36 mouse cellular contexts compared by ENCODE assay signal in the genomic region with DNA sequence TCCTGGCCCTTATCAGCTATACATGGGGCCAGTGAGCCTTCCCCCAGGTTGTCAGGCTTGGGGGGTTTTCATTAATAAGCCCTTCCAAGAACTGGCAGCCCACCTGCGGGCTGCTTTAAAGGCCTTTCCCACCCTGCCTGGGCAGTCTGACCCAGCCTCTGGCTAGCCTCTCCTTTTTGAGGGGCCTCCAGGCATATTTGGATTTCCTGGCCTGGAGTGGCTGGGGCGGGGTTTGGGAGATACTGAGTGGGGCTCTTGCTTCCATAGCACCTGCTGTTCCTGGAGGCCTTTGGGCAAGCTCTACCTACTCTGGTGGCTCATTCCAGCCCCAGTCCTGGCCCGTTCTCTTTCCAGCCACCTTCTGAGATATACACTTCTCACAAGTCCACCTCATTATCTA. TPM values are rescaled to one million over a fixed set of nuclear protein-coding genes. Genes with fewer than 3 reads are reported as not detected.
DNase-seq lines count a peak whose midpoint lies in the region; ATAC-seq and TF ChIP-seq lines count a peak whose summit lies in the region.
"Had no signal": no experiment of that assay in that cellular context is flagged by ENCODE, and none has a peak within 500 bp of the region (broad histone marks: within the 10 kb centered on the region; RNA-seq: fewer than 3 reads in every experiment).

No protein-coding gene starts in this region.

- H3K27me3 ChIP-seq in lung, embryonic 16.5 days (ENCODE audit: control insufficient read depth, insufficient read depth, low read depth, low read length): no peaks in the 10 kb centered on the region
- no peaks in the 10 kb centered on the region for H3K27me3 ChIP-seq in midbrain, embryonic 15.5 days (replicated peaks)
- H3K27me3 ChIP-seq: CH12.LX; embryonic facial prominence, embryonic 12.5 days; hindbrain, embryonic 15.5 days; Patski had no signal

- TF ChIP-seq CTCF in lung, adult 2 months (IDR thresholded peaks at IDR 0.05; ENCODE audit: insufficient read depth, low read length): no peak

- H3K4me3 ChIP-seq in lung, adult 2 months (replicated peaks; ENCODE audit: extremely low read depth, low read depth, low read length): no peak overlapping the region
- no peak overlapping the region for H3K4me3 ChIP-seq in lung, embryonic 16.5 days (ENCODE audit: low read length)
- no peak overlapping the region for H3K4me3 ChIP-seq in midbrain, embryonic 15.5 days
- H3K4me3 ChIP-seq: embryonic facial prominence, embryonic 12.5 days; embryonic facial prominence, embryonic 15.5 days; heart, adult 2 months; heart, embryonic 10.5 days; heart, embryonic 13.5 days; hindbrain, embryonic 15.5 days had no signal

- peak overlapping the region; percentile 85 for H3K27ac ChIP-seq in lung, embryonic 16.5 days (ENCODE audit: low read length)
- no peak overlapping the region for H3K27ac ChIP-seq in midbrain, embryonic 15.5 days
- H3K27ac ChIP-seq: embryonic facial prominence, embryonic 12.5 days; embryonic facial prominence, embryonic 15.5 days; heart, adult 2 months; heart, embryonic 10.5 days; heart, embryonic 13.5 days; hindbrain, embryonic 15.5 days had no signal

- H3K4me2 ChIP-seq in lung, embryonic 16.5 days (ENCODE audit: low read depth, low read length): peak overlapping the region; percentile 34
- H3K4me2 ChIP-seq in midbrain, embryonic 15.5 days: no peak overlapping the region
- H3K4me2 ChIP-seq: embryonic facial prominence, embryonic 12.5 days; embryonic facial prominence, embryonic 15.5 days; hindbrain, embryonic 15.5 days had no signal

- TF ChIP-seq POLR2A in lung, adult 2 months (IDR thresholded peaks at IDR 0.05; ENCODE audit: borderline replicate concordance, extremely low read depth, low read depth, low read length): peak; percentile 17; the same call in 1 of the 2 replicates

- no peaks in the 10 kb centered on the region for H3K4me1 ChIP-seq in lung, adult 2 months (ENCODE audit: control insufficient read depth, insufficient read depth, low read length)
- peaks cover 33% of the 10 kb centered on the region for H3K4me1 ChIP-seq in lung, embryonic 16.5 days (replicated peaks; ENCODE audit: control insufficient read depth, insufficient read depth, low read length)
- no peaks in the 10 kb centered on the region for H3K4me1 ChIP-seq in midbrain, embryonic 15.5 days
- H3K4me1 ChIP-seq: embryonic facial prominence, embryonic 12.5 days; embryonic facial prominence, embryonic 15.5 days; hindbrain, embryonic 15.5 days had no signal

- peak; percentile 55 for DNase-seq in lung, adult 2 months
- DNase-seq in lung, postnatal 14 days: peak; percentile 44
- DNase-seq in lung, postnatal 4 days: peak; percentile 53 to 79
- no peak for DNase-seq in right cerebral cortex, postnatal 14 days
- DNase-seq: adrenal gland, postnatal 10 days; B cell, adult 2 months; cerebellum, adult 11 months; cerebellum, adult 2 months; cerebellum, adult 9-11 months; cerebellum, postnatal 25 days; forebrain, postnatal 0 days; gastrocnemius, postnatal 25 days; heart, adult 2 months; heart, postnatal 14 days; heart, postnatal 4 days had no signal

- no peak overlapping the region for H3K9ac ChIP-seq in lung, embryonic 16.5 days (ENCODE audit: low read length)
- H3K9ac ChIP-seq in midbrain, embryonic 15.5 days: no peak overlapping the region
- H3K9ac ChIP-seq: embryonic facial prominence, embryonic 12.5 days; embryonic facial prominence, embryonic 15.5 days; forebrain, postnatal 0 days; heart, embryonic 13.5 days; hindbrain, embryonic 15.5 days had no signal

- 73% methylated on average over 3 of the region's 3 CpGs for WGBS in lung, adult 2 months
- 51% methylated on average over 3 of the region's 3 CpGs for WGBS in lung, embryonic 16.5 days
- WGBS in midbrain, embryonic 15.5 days: 89% methylated on average over 3 of the region's 3 CpGs

- peak; percentile 53 for ATAC-seq in lung, embryonic 16.5 days (ENCODE audit: low read depth)
- ATAC-seq in midbrain, embryonic 15.5 days (replicated peaks): no peak
- ATAC-seq in monocyte, adult 5-6 weeks (replicated peaks; ENCODE audit: insufficient number of reproducible peaks, low FRiP score, low TSS enrichment, poor library complexity, severe bottlenecking): no peak
- no peak for ATAC-seq in frontal cortex, adult (ENCODE audit: low TSS enrichment)
- ATAC-seq: forebrain, embryonic 14.5 days; forebrain, postnatal 0 days; Patski had no signal

- no peaks in the 10 kb centered on the region for H3K9me3 ChIP-seq in lung, embryonic 16.5 days (ENCODE audit: control insufficient read depth, low read length)
- no peaks in the 10 kb centered on the region for H3K9me3 ChIP-seq in midbrain, embryonic 15.5 days
- H3K9me3 ChIP-seq: embryonic facial prominence, embryonic 12.5 days; embryonic facial prominence, embryonic 15.5 days; G1E; heart, embryonic 10.5 days; heart, embryonic 13.5 days; hindbrain, embryonic 15.5 days had no signal

- no peaks in the 10 kb centered on the region for H3K36me3 ChIP-seq in lung, embryonic 16.5 days (ENCODE audit: control insufficient read depth, insufficient read depth, low read length)
- H3K36me3 ChIP-seq in midbrain, embryonic 15.5 days (replicated peaks): no peaks in the 10 kb centered on the region
- H3K36me3 ChIP-seq: embryonic facial prominence, embryonic 12.5 days; embryonic facial prominence, embryonic 15.5 days; G1E; heart, embryonic 10.5 days; heart, embryonic 13.5 days; hindbrain, embryonic 15.5 days had no signal

RNA-seq across cellular contexts. Expression of gene Csf2, which starts 0.3 kb away (rescaled TPM):
- polyA plus RNA-seq in lung, adult 2 months (2012; rRNA removed): 2.0 and 2.5 TPM in 2 replicates
- polyA plus RNA-seq in lung, embryonic 16.5 days (2015; fragmentation: Nextera tagmentation; extraction: Ambion mirVana): 1.2 and 2.5 TPM in 2 replicates
- not detected in 2 replicates for polyA plus RNA-seq in midbrain, embryonic 15.5 days (2015; fragmentation: Nextera tagmentation; extraction: Ambion mirVana)
- total RNA-seq in monocyte, adult 5-6 weeks (2017): 1.4 to 2.0 TPM in 2 of 3 replicates, not detected in the other
- total RNA-seq: adrenal gland, adult 18-20 months; adrenal gland, postnatal 10 days; adrenal gland, postnatal 4 days; common myeloid progenitor, adult 5-6 weeks; forebrain, postnatal 0 days; gastrocnemius, adult 8-10 months; gastrocnemius, postnatal 25 days; heart, adult 2 months; heart, postnatal 14 days; heart, postnatal 4 days had no signal
- polyA plus RNA-seq: cerebellum, adult 2 months; embryonic facial prominence, embryonic 12.5 days; embryonic facial prominence, embryonic 15.5 days; forebrain, embryonic 11.5 days; forebrain, embryonic 14.5 days; forebrain, postnatal 0 days; G1E; gonadal fat pad, adult 2 months; heart, adult 2 months; heart, embryonic 10.5 days; heart, embryonic 13.5 days; heart, embryonic 16.5 days; hindbrain, embryonic 11.5 days; hindbrain, embryonic 15.5 days had no signal

RNA-seq across cellular contexts. Expression of gene Il3, which starts 17.3 kb away (rescaled TPM):
- not detected in 2 replicates for polyA plus RNA-seq in lung, adult 2 months (2012; rRNA removed)
- not detected in 2 replicates for polyA plus RNA-seq in lung, embryonic 16.5 days (2015; fragmentation: Nextera tagmentation; extraction: Ambion mirVana)
- polyA plus RNA-seq in midbrain, embryonic 15.5 days (2015; fragmentation: Nextera tagmentation; extraction: Ambion mirVana): not detected in 2 replicates
- not detected in 3 replicates for total RNA-seq in monocyte, adult 5-6 weeks (2017)
- total RNA-seq: adrenal gland, adult 18-20 months; adrenal gland, postnatal 10 days; adrenal gland, postnatal 4 days; common myeloid progenitor, adult 5-6 weeks; forebrain, postnatal 0 days; gastrocnemius, adult 8-10 months; gastrocnemius, postnatal 25 days; heart, adult 2 months; heart, postnatal 14 days; heart, postnatal 4 days had no signal
- polyA plus RNA-seq: cerebellum, adult 2 months; embryonic facial prominence, embryonic 12.5 days; embryonic facial prominence, embryonic 15.5 days; forebrain, embryonic 11.5 days; forebrain, embryonic 14.5 days; forebrain, postnatal 0 days; G1E; gonadal fat pad, adult 2 months; heart, adult 2 months; heart, embryonic 10.5 days; heart, embryonic 13.5 days; heart, embryonic 16.5 days; hindbrain, embryonic 11.5 days; hindbrain, embryonic 15.5 days; Patski had no signal

RNA-seq across cellular contexts. Expression of gene Acsl6, which starts 53.9 kb away (rescaled TPM):
- polyA plus RNA-seq in lung, adult 2 months (2012; rRNA removed): 0.17 and 0.50 TPM in 2 replicates
- 0.25 and 0.68 TPM in 2 replicates for polyA plus RNA-seq in lung, embryonic 16.5 days (2015; fragmentation: Nextera tagmentation; extraction: Ambion mirVana)
- 42.7 and 44.0 TPM in 2 replicates for polyA plus RNA-seq in midbrain, embryonic 15.5 days (2015; fragmentation: Nextera tagmentation; extraction: Ambion mirVana)
- total RNA-seq in monocyte, adult 5-6 weeks (2017): 2.0 TPM in 1 of 3 replicates, not detected in the others
- polyA plus RNA-seq: G1E had no signal

Comparison
In these comparisons a context has a peak if more than half of its experiments do, and no peak if none do; other contexts are left out.
1. RNA of gene Acsl6, which starts 53.9 kb away (polyA plus RNA-seq): 42.7 to 44.0 TPM in midbrain, embryonic 15.5 days; 0.17 to 0.50 TPM in lung, adult 2 months and 0.25 to 0.68 TPM in lung, embryonic 16.5 days; every median in the first group is over 10 times any median in the second.